Comparison of ENCODE assay signal across 11 mouse cellular contexts in genomic region chr14:31929161-31929707, GRCm38 (mm10).
DNase-seq lines count a peak whose midpoint lies in the region; ATAC-seq and TF ChIP-seq lines count a peak whose summit lies in the region.
"Had no signal": no experiment of that assay in that cellular context is flagged by ENCODE, and none has a peak within 500 bp of the region (broad histone marks: within the 10 kb centered on the region; RNA-seq: fewer than 3 reads in every experiment).

No protein-coding gene starts in this region.

- DNase-seq in limb, embryonic 10.5 days (ENCODE audit: low spot score), result no peak
- DNase-seq in c-Kit-negative CD71-positive TER-119-positive erythroid progenitor cells, embryonic 14.5 days (ENCODE audit: low read depth, low spot score), result peak; percentile 6
- peak; percentile 64 to 88 for DNase-seq in kidney, postnatal 25 days
- DNase-seq in natural killer cell, adult 2 months (ENCODE audit: low spot score in 2 of 2), result no peak
- DNase-seq in heart, postnatal 36 days, result no peak
- DNase-seq in hindbrain, embryonic 14.5 days (ENCODE audit: low spot score), result no peak
- DNase-seq: thymus, adult 2 months had no signal

- no peak overlapping the region for H3K9ac ChIP-seq in limb, embryonic 15.5 days
- no peak overlapping the region for H3K9ac ChIP-seq in hindbrain, embryonic 14.5 days
- H3K9ac ChIP-seq: forebrain, embryonic 12.5 days; midbrain, embryonic 13.5 days had no signal

- ATAC-seq in limb, embryonic 15.5 days (ENCODE audit: insufficient number of reproducible peaks, low FRiP score, low TSS enrichment, low read depth), result no peak
- ATAC-seq in hindbrain, embryonic 14.5 days (ENCODE audit: low FRiP score), result no peak
- ATAC-seq: midbrain, embryonic 13.5 days had no signal

- peak overlapping the region; percentile 65; the same call in 1 of the 2 replicates for H3K27ac ChIP-seq in limb, embryonic 15.5 days
- H3K27ac ChIP-seq in limb, embryonic 10.5 days, result no peak overlapping the region
- peak overlapping the region; percentile 92 for H3K27ac ChIP-seq in small intestine, adult 2 months (ENCODE audit: insufficient read depth, low read depth, low read length)
- no peak overlapping the region for H3K27ac ChIP-seq in hindbrain, embryonic 14.5 days
- H3K27ac ChIP-seq: forebrain, embryonic 12.5 days; midbrain, embryonic 13.5 days had no signal

- intact Hi-C loops in heart, postnatal 36 days (cut with DNase I), result loop anchor here (1.0 kb wide), 1 partner anchor 16 kb away; no protein-coding TSS in a partner anchor

- H3K27me3 ChIP-seq in limb, embryonic 15.5 days, result no peaks in the 10 kb centered on the region
- H3K27me3 ChIP-seq in limb, embryonic 10.5 days (ENCODE audit: low read depth, poor library complexity, severe bottlenecking), result no peaks in the 10 kb centered on the region
- no peaks in the 10 kb centered on the region for H3K27me3 ChIP-seq in small intestine, adult 2 months (ENCODE audit: control insufficient read depth, insufficient read depth, low read length)
- H3K27me3 ChIP-seq in hindbrain, embryonic 14.5 days (ENCODE audit: control insufficient read depth, insufficient read depth, low read length), result no peaks in the 10 kb centered on the region
- H3K27me3 ChIP-seq: forebrain, embryonic 12.5 days; midbrain, embryonic 13.5 days had no signal

- no peak for TF ChIP-seq CTCF in small intestine, adult 2 months (IDR thresholded peaks at IDR 0.05; ENCODE audit: extremely low read depth, insufficient read length, insufficient replicate concordance, low read depth, low read length)

- TF ChIP-seq POLR2A in small intestine, adult 2 months (IDR thresholded peaks at IDR 0.05; ENCODE audit: low read depth, low read length), result no peak

- H3K36me3 ChIP-seq in limb, embryonic 15.5 days, result no peaks in the 10 kb centered on the region
- H3K36me3 ChIP-seq in limb, embryonic 10.5 days, result no peaks in the 10 kb centered on the region
- no peaks in the 10 kb centered on the region for H3K36me3 ChIP-seq in small intestine, adult 2 months (ENCODE audit: control insufficient read depth, insufficient read depth, low read length)
- H3K36me3 ChIP-seq in hindbrain, embryonic 14.5 days (replicated peaks; ENCODE audit: control insufficient read depth, insufficient read depth), result no peaks in the 10 kb centered on the region
- H3K36me3 ChIP-seq: forebrain, embryonic 12.5 days; midbrain, embryonic 13.5 days had no signal

- WGBS in limb, embryonic 15.5 days, result 53% methylated on average over 12 of the region's 12 CpGs
- whole genome bisulfite sequencing in limb, embryonic 10.5 days, result 61% methylated on average over 12 of the region's 12 CpGs
- 22% methylated on average over 12 of the region's 12 CpGs for WGBS in small intestine, adult 2 months
- WGBS in hindbrain, embryonic 14.5 days, result 61% methylated on average over 12 of the region's 12 CpGs

- no peaks in the 10 kb centered on the region for H3K9me3 ChIP-seq in limb, embryonic 15.5 days
- no peaks in the 10 kb centered on the region for H3K9me3 ChIP-seq in limb, embryonic 10.5 days (replicated peaks)
- H3K9me3 ChIP-seq in hindbrain, embryonic 14.5 days (ENCODE audit: control insufficient read depth, low read length), result no peaks in the 10 kb centered on the region
- H3K9me3 ChIP-seq: forebrain, embryonic 12.5 days; midbrain, embryonic 13.5 days had no signal

- H3K4me1 ChIP-seq in limb, embryonic 15.5 days, result peaks cover 19% of the 10 kb centered on the region
- peaks cover 16% of the 10 kb centered on the region for H3K4me1 ChIP-seq in limb, embryonic 10.5 days
- peaks cover 11% of the 10 kb centered on the region; the same call in 1 of the 2 replicates for H3K4me1 ChIP-seq in small intestine, adult 2 months (ENCODE audit: control insufficient read depth, insufficient read depth, insufficient read length, low read length)
- H3K4me1 ChIP-seq in hindbrain, embryonic 14.5 days (replicated peaks; ENCODE audit: control insufficient read depth, insufficient read depth, low read length), result 0 out of 2 replicates have a peak, but pooled peaks cover 7% of the 10 kb centered on the region

- no peak overlapping the region for H3K4me2 ChIP-seq in limb, embryonic 15.5 days
- no peak overlapping the region for H3K4me2 ChIP-seq in hindbrain, embryonic 14.5 days (replicated peaks)
- H3K4me2 ChIP-seq: forebrain, embryonic 12.5 days; midbrain, embryonic 13.5 days had no signal

- no peak overlapping the region for H3K4me3 ChIP-seq in limb, embryonic 15.5 days
- H3K4me3 ChIP-seq in limb, embryonic 10.5 days, result no peak overlapping the region
- peak overlapping the region; percentile 3; the same call in 1 of the 2 replicates for H3K4me3 ChIP-seq in small intestine, adult 2 months (ENCODE audit: low read depth, low read length)
- no peak overlapping the region for H3K4me3 ChIP-seq in hindbrain, embryonic 14.5 days (replicated peaks; ENCODE audit: low read length)
- H3K4me3 ChIP-seq: forebrain, embryonic 12.5 days; midbrain, embryonic 13.5 days had no signal

Comparison
In these comparisons a context has a peak if more than half of its experiments do, and no peak if none do; other contexts are left out.
1. H3K27ac ChIP-seq: peak in limb, embryonic 15.5 days (single experiment) and small intestine, adult 2 months (single experiment); none in limb, embryonic 10.5 days (single experiment) and hindbrain, embryonic 14.5 days (single experiment).
2. DNase-seq: peak in c-Kit-negative CD71-positive TER-119-positive erythroid progenitor cells, embryonic 14.5 days (single experiment) and kidney, postnatal 25 days (2 of 2); none in limb, embryonic 10.5 days (single experiment), natural killer cell, adult 2 months (0 of 2), heart, postnatal 36 days (0 of 2) and hindbrain, embryonic 14.5 days (single experiment).